Mouse (Mus musculus) embryonic facial prominence, embryonic 15.5 days (tissue): ENCODE results near the gene Hsbp1. TPM values are rescaled to one million over a fixed set of nuclear protein-coding genes. Genes with fewer than 3 reads are reported as not detected.
A peak's percentile ranks its signal among the peaks of the same experiment; 100 is the strongest.
"Not testable (repeated sequence)": the region's sequence is repeated elsewhere in the genome, so short reads cannot be mapped to it uniquely, and the experiment has no call there.

Experiments
- ATAC-seq: fragments of 200-750 bp; cut with Nextera tagmentation; 2 replicates; pipeline ENCODE4 v1.8.0; 2017; ENCODE audit warnings: low read depth, moderate TSS enrichment; ENCODE audit not compliant: insufficient number of reproducible peaks, low FRiP score, low TSS enrichment
- H3K27ac ChIP-seq: fragments of 300-500 bp; sonication (generic); replicated peaks from 2 replicates; pipeline ENCODE4 v1.5.1; 2015; ENCODE audit warnings: mild to moderate bottlenecking, inconsistent platforms
- H3K27me3 ChIP-seq: fragments of 300-500 bp; sonication (generic); 2 replicates; pipeline ENCODE4 v1.6.1; 2015; ENCODE audit warnings: inconsistent platforms
- H3K36me3 ChIP-seq: fragments of 300-500 bp; sonication (generic); 2 replicates; pipeline ENCODE4 v1.6.1; 2015; ENCODE audit warnings: mild to moderate bottlenecking, inconsistent platforms
- H3K4me1 ChIP-seq: fragments of 300-500 bp; sonication (generic); 2 replicates; pipeline ENCODE4 v1.6.1; 2015; ENCODE audit warnings: inconsistent platforms
- H3K4me2 ChIP-seq: fragments of 300-500 bp; sonication (generic); replicated peaks from 2 replicates; pipeline ENCODE4 v1.6.1; 2015; ENCODE audit warnings: mild to moderate bottlenecking, inconsistent platforms
- H3K4me3 ChIP-seq: fragments of 300-500 bp; sonication (generic); replicated peaks from 2 replicates; pipeline ENCODE4 v1.5.1; 2015; ENCODE audit warnings: mild to moderate bottlenecking, inconsistent platforms
- H3K9ac ChIP-seq: fragments of 300-500 bp; sonication (generic); 2 replicates; pipeline ENCODE4 v1.6.1; 2015; ENCODE audit warnings: inconsistent platforms
- H3K9me3 ChIP-seq: fragments of 300-500 bp; sonication (generic); replicated peaks from 2 replicates; pipeline ENCODE4 v1.6.1; 2016; ENCODE audit warnings: inconsistent platforms
- whole genome bisulfite sequencing: fragments of 180-500 bp; shearing (Covaris S2); methylation state at CpG from one replicate; pipeline ENCODE4 v1.1.7; 2015; 5-methylcytosine and 5-hydroxymethylcytosine counted together
- polyA plus RNA-seq: library from polyadenylated mRNA; unstranded; fragments of >200 nt; fragmentation: Nextera tagmentation; extraction: Ambion mirVana; gene quantifications from 2 replicates; pipeline ENCODE4 v1.2.1, GENCODE M21; 2015

Hsbp1 gene
- 340 and 344 TPM in 2 replicates for polyA plus RNA-seq

GRCm38 (mm10) chr8:119344190-119344856, at the start of gene Hsbp1:
Hsbp1 (plus strand) TSS chr8:119344488.
- Histone ChIP-seq H3K4me2 (peak within 1 kb of the TSS; percentile 57), H3K9me3 (0 out of 2 replicates have a peak, but pooled peaks cover 3% of the 10 kb centered on the region), H3K36me3 (peaks cover 30% of the 10 kb centered on the region), H3K9ac (peak within 1 kb of the TSS; percentile 99), H3K4me3 (peak within 1 kb of the TSS; percentile 99), H3K4me1 (peaks cover 7% of the 10 kb centered on the region), H3K27me3 (peaks cover 2% of the 10 kb centered on the region; the same call in 1 of the 2 replicates), H3K27ac (peak within 1 kb of the TSS; percentile 66; the same call in 1 of the 2 replicates)
- 2% methylated on average over 52 of the region's 52 CpGs for WGBS
- peak; percentile 98 for ATAC-seq

DNA sequence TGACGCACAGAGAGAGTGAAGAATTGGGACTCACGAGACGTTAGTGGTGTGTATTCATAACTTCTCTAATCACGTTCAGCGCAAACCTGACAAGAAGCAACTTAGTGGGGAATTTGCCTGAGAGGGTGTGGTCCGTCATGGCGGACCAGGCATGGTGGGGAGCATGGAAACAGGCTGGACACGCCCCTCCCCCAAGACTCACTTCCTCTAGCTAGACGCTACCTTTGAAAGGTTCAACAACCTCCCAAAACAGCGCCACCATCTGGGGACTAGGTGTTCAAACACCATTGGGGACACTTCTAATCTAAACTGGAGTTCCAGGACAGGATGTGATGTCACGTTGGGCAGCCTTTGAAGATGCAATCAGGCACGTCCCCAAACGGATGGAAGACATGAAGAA, 48.8 kb upstream of the Hsbp1 start:
- no peak overlapping the region for H3K4me3 ChIP-seq
- H3K9me3 ChIP-seq = peaks cover 10% of the 10 kb centered on the region; the same call in 1 of the 2 replicates
- no peak for ATAC-seq
- WGBS = 78% methylated on average over 13 of the region's 13 CpGs
- no peaks in the 10 kb centered on the region for H3K4me1 ChIP-seq
- H3K4me2 ChIP-seq = no peak overlapping the region
- H3K27me3 ChIP-seq = no peaks in the 10 kb centered on the region
- no peak overlapping the region for H3K9ac ChIP-seq
- no peak overlapping the region for H3K27ac ChIP-seq
- no peaks in the 10 kb centered on the region for H3K36me3 ChIP-seq

GRCm38 (mm10) chr8:119297752-119298151, 46.5 kb upstream of the Hsbp1 start:
- not testable (repeated sequence) for H3K4me1 ChIP-seq, H3K9me3 ChIP-seq, H3K36me3 ChIP-seq, H3K4me2 ChIP-seq, ATAC-seq, H3K27me3 ChIP-seq, H3K9ac ChIP-seq, H3K4me3 ChIP-seq, H3K27ac ChIP-seq
- 30% methylated on average over 3 of the region's 3 CpGs for WGBS

- no peak for ATAC-seq
- H3K27ac ChIP-seq = no peak overlapping the region
- peaks cover 9% of the 10 kb centered on the region; the same call in 1 of the 2 replicates for H3K9me3 ChIP-seq
- no peak overlapping the region for H3K4me2 ChIP-seq
- no peaks in the 10 kb centered on the region for H3K27me3 ChIP-seq
- H3K36me3 ChIP-seq = no peaks in the 10 kb centered on the region
- no peak overlapping the region for H3K4me3 ChIP-seq
- H3K4me1 ChIP-seq = no peaks in the 10 kb centered on the region
- H3K9ac ChIP-seq = no peak overlapping the region
- 83% methylated on average over 5 of the region's 5 CpGs for WGBS
Measured at GRCm38 (mm10) chr8:119300335-119300734, 44.0 kb upstream of the Hsbp1 start.

DNA sequence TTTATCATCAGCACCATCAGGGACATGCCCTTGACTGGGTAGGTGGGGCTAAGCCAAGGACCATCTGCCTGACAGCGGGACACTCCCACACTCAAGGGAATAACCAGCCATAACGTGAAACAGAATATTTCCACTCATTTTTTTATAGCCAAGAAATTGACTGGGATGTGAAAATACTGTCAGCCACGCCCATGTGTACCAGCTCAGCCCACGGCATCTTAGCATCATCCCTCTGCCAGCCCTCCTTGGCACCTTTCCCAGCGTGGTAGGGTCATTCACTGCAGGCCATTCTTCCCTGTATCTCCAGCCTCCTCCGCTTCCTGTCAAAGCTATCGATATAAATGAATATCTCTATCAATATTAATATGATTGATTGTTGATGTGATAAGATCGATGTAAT, 40.1 kb upstream of the Hsbp1 start:
- Histone ChIP-seq H3K27ac (no peak overlapping the region), H3K4me1 (no peaks in the 10 kb centered on the region), H3K9me3 (peaks cover 9% of the 10 kb centered on the region; the same call in 1 of the 2 replicates), H3K36me3 (no peaks in the 10 kb centered on the region), H3K9ac (no peak overlapping the region), H3K4me2 (no peak overlapping the region), H3K27me3 (no peaks in the 10 kb centered on the region), H3K4me3 (no peak overlapping the region)
- no peak for ATAC-seq
- WGBS = 68% methylated on average over 8 of the region's 8 CpGs

DNA sequence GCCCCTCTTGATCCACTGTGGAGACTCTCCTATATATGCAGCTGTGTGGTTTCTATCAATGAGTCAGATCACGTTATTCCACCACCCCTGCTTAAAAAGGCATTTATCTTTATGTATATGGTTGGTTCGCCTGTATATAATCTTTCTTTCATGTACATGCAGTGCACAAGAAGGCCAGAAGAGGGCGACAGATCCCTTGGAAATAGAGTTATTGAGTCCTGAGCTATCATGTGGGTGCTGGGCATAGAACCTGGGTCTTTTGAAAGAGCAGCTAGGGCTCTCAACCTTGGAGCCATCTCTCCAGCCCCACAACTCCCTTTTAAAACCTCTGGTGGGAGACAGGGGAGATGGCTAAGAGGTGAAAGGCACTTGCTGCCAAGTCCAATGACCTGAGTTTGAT, 32.9 kb upstream of the Hsbp1 start:
- no peaks in the 10 kb centered on the region for H3K9me3 ChIP-seq
- H3K27ac ChIP-seq = no peak overlapping the region
- no peaks in the 10 kb centered on the region for H3K36me3 ChIP-seq
- no peak for ATAC-seq
- 29% methylated on average over 3 of the region's 3 CpGs for WGBS
- no peaks in the 10 kb centered on the region for H3K27me3 ChIP-seq
- no peak overlapping the region for H3K4me2 ChIP-seq
- H3K4me3 ChIP-seq = no peak overlapping the region
- no peak overlapping the region for H3K9ac ChIP-seq
- no peaks in the 10 kb centered on the region for H3K4me1 ChIP-seq

GRCm38 (mm10) chr8:119323215-119323614, 21.1 kb upstream of the Hsbp1 start:
- no peaks in the 10 kb centered on the region for H3K27me3 ChIP-seq
- no peak overlapping the region for H3K9ac ChIP-seq
- H3K36me3 ChIP-seq = no peaks in the 10 kb centered on the region
- no peak overlapping the region for H3K4me2 ChIP-seq
- no peak overlapping the region for H3K4me3 ChIP-seq
- 53% methylated on average over 6 of the region's 6 CpGs for WGBS
- H3K27ac ChIP-seq = no peak overlapping the region
- ATAC-seq = no peak
- no peaks in the 10 kb centered on the region for H3K9me3 ChIP-seq
- no peaks in the 10 kb centered on the region for H3K4me1 ChIP-seq

GRCm38 (mm10) chr8:119339546-119339945, 4.7 kb upstream of the Hsbp1 start:
- WGBS = 69% methylated on average over 4 of the region's 4 CpGs
- no peak overlapping the region for H3K27ac ChIP-seq
- no peak for ATAC-seq
- no peaks in the 10 kb centered on the region for H3K36me3 ChIP-seq
- no peaks in the 10 kb centered on the region for H3K4me1 ChIP-seq
- no peak overlapping the region for H3K4me2 ChIP-seq
- H3K9ac ChIP-seq = no peak overlapping the region
- H3K9me3 ChIP-seq = 0 out of 2 replicates have a peak, but pooled peaks cover 3% of the 10 kb centered on the region
- no peak overlapping the region for H3K4me3 ChIP-seq
- peaks cover 2% of the 10 kb centered on the region; the same call in 1 of the 2 replicates for H3K27me3 ChIP-seq

DNA sequence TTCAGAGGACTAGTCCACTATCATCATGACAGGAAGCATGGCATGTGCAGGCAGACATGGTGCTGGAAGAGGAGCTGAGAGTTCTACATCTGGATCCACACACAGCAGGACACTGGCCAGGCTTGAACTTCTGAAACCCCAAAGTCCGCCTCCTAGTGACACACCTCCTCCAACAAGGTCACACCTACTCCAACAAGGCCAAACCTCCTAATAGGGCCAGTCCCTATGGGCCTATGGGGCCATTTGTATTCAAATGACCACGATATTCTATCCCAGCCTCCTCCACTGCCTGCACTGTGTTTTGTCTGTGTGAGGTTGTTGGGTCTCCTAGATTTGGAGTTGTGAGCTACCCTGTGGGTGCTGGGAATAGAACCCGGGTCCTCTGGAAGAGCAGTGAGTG, 682 bp upstream of the Hsbp1 start:
- Histone ChIP-seq H3K27ac (no peak overlapping the region), H3K36me3 (peaks cover 23% of the 10 kb centered on the region), H3K4me2 (peak overlapping the region; percentile 57), H3K27me3 (peaks cover 2% of the 10 kb centered on the region; the same call in 1 of the 2 replicates), H3K4me1 (peaks cover 7% of the 10 kb centered on the region), H3K9me3 (0 out of 2 replicates have a peak, but pooled peaks cover 3% of the 10 kb centered on the region), H3K4me3 (peak overlapping the region; percentile 99; the same call in 1 of the 2 replicates), H3K9ac (no peak overlapping the region)
- WGBS = 82% methylated on average over 3 of the region's 3 CpGs
- ATAC-seq = peak; percentile 8; the same call in 1 of the 2 replicates

DNA sequence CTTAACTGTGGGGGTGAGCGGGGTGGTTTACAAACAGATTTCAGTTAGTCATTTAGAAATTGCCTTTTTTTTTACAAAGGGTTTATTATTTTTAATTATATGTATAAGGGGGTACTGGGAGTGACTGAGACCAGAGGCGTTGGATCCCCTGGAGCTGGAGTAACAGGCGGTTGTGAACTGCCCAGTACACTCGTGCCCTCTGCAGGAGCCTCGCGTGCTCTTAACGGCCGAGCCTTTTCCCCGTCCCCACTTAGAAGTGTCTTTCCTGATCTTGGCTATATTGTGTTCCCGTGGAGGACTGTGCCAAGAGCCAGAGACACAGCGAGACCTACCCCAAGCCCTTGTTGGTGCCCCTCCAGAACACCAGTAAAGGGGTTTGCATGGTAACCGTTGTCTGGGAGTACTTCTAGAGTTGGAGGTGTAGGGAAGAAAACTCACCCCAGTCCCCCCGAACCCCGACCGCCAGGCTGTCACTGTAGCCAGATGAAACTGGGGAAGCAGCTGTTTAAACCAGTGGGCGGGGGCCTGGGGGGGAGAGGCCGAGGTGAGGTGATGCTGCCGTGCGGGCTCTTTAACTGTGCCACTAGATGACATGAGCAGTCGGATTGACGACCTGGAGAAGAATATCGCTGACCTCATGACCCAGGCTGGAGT, 868 bp downstream of the Hsbp1 start:
- Histone ChIP-seq H3K27ac (no peak overlapping the region), H3K4me1 (peaks cover 7% of the 10 kb centered on the region), H3K4me2 (peak overlapping the region; percentile 57), H3K9ac (peak overlapping the region; percentile 99), H3K27me3 (peaks cover 2% of the 10 kb centered on the region; the same call in 1 of the 2 replicates), H3K4me3 (peak overlapping the region; percentile 99), H3K36me3 (peaks cover 34% of the 10 kb centered on the region), H3K9me3 (0 out of 2 replicates have a peak, but pooled peaks cover 3% of the 10 kb centered on the region)
- no peak for ATAC-seq
- 55% methylated on average over 22 of the region's 22 CpGs for WGBS

GRCm38 (mm10) chr8:119345683-119346075, 1.4 kb downstream of the Hsbp1 start:
- 82% methylated on average over 15 of the region's 15 CpGs for WGBS
- ATAC-seq = no peak
- peak overlapping the region; percentile 57 for H3K4me2 ChIP-seq
- H3K36me3 ChIP-seq = peaks cover 34% of the 10 kb centered on the region
- H3K4me1 ChIP-seq = peaks cover 7% of the 10 kb centered on the region
- H3K27ac ChIP-seq = no peak overlapping the region
- H3K4me3 ChIP-seq = peak overlapping the region; percentile 99
- 0 out of 2 replicates have a peak, but pooled peaks cover 3% of the 10 kb centered on the region for H3K9me3 ChIP-seq
- no peak overlapping the region for H3K9ac ChIP-seq
- peaks cover 2% of the 10 kb centered on the region; the same call in 1 of the 2 replicates for H3K27me3 ChIP-seq
